Mouse (Mus musculus): ENCODE data around the gene Lmf1.

DNA sequence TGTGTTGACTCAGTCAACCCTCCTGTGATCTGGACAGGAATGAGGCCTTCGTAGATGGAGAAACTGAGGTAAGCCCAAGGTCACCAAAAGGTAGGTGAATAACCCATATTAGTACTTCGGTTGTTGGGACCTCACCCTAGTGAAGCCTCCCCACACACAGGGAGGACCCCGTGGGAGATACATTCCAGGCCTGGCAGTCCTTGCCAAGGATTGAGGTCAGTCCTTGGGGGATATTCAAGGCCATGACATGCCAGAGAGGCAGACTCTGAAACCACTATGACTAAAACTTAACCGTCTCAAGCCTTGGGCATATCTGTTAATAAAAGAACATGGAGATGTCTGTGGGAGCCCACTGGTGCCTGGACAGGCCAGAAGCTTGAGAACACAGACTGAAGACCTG is 37.1 kb upstream of the Lmf1 start:
- no peak for TF ChIP-seq POLR2A (IDR thresholded peaks at IDR 0.05; ENCODE audit: low read depth, low read length)
- TF ChIP-seq CTCF (IDR thresholded peaks at IDR 0.05; ENCODE audit: borderline replicate concordance, insufficient read depth, low read length) = no peak

Measured in embryonic fibroblast, embryonic 13.5 days (primary cell).